Mouse (Mus musculus) kidney, embryonic 14.5 days (tissue): ENCODE measurements around the gene Heatr5a. TPM values are rescaled to one million over a fixed set of nuclear protein-coding genes. Genes with fewer than 3 reads are reported as not detected.

Experiments
- ATAC-seq: fragments of 200-750 bp; cut with Nextera tagmentation; 2 replicates; pipeline ENCODE4 v1.8.0; 2017; ENCODE audit warnings: moderate number of reproducible peaks, mild to moderate bottlenecking, moderate TSS enrichment, moderate library complexity; ENCODE audit not compliant: low FRiP score, low TSS enrichment
- H3K27ac ChIP-seq: fragments of 300-500 bp; sonication (generic); 2 replicates; pipeline ENCODE4 v1.5.1; 2014; ENCODE audit warnings: low read depth, mild to moderate bottlenecking, low read length, moderate library complexity, mixed read lengths
- H3K27me3 ChIP-seq: fragments of 300-500 bp; sonication (generic); 2 replicates; pipeline ENCODE4 v1.6.1; 2014; ENCODE audit warnings: mild to moderate bottlenecking, low read length; ENCODE audit not compliant: control insufficient read depth, insufficient read depth
- H3K36me3 ChIP-seq: fragments of 300-500 bp; sonication (generic); 2 replicates; pipeline ENCODE4 v1.6.1; 2014; ENCODE audit warnings: low read length, mixed read lengths; ENCODE audit not compliant: control insufficient read depth, insufficient read depth
- H3K4me1 ChIP-seq: fragments of 300-500 bp; sonication (generic); 2 replicates; pipeline ENCODE4 v1.6.1; 2014; ENCODE audit warnings: low read length, mixed read lengths; ENCODE audit not compliant: control insufficient read depth, insufficient read depth
- H3K4me2 ChIP-seq: fragments of 300-500 bp; sonication (generic); replicated peaks from 2 replicates; pipeline ENCODE4 v1.6.1; 2014; ENCODE audit warnings: low read depth, mild to moderate bottlenecking, low read length
- H3K4me3 ChIP-seq: fragments of 300-500 bp; sonication (generic); 2 replicates; pipeline ENCODE4 v1.5.1; 2014; ENCODE audit warnings: mild to moderate bottlenecking, low read length
- H3K9ac ChIP-seq: fragments of 300-500 bp; sonication (generic); 2 replicates; pipeline ENCODE4 v1.6.1; 2014; ENCODE audit warnings: low read depth, mild to moderate bottlenecking, low read length, moderate library complexity
- H3K9me3 ChIP-seq: fragments of 300-500 bp; sonication (generic); 2 replicates; pipeline ENCODE4 v1.6.1; 2016; ENCODE audit warnings: low read length; ENCODE audit not compliant: control insufficient read depth
- WGBS: fragments of 180-500 bp; shearing (Covaris S2); extraction: QIAGEN DNeasy Blood & Tissue Kit; methylation state at CpG from one replicate; pipeline ENCODE4 v1.1.7; 2014; 5-methylcytosine and 5-hydroxymethylcytosine counted together
- polyA plus RNA-seq: library from polyadenylated mRNA; unstranded; fragments of >200 nt; fragmentation: Nextera tagmentation; extraction: Ambion mirVana; gene quantifications from 2 replicates; pipeline ENCODE4 v1.2.1, GENCODE M21; 2014

The Heatr5a gene
- 7.5 and 14.7 TPM in 2 replicates for polyA plus RNA-seq

DNA sequence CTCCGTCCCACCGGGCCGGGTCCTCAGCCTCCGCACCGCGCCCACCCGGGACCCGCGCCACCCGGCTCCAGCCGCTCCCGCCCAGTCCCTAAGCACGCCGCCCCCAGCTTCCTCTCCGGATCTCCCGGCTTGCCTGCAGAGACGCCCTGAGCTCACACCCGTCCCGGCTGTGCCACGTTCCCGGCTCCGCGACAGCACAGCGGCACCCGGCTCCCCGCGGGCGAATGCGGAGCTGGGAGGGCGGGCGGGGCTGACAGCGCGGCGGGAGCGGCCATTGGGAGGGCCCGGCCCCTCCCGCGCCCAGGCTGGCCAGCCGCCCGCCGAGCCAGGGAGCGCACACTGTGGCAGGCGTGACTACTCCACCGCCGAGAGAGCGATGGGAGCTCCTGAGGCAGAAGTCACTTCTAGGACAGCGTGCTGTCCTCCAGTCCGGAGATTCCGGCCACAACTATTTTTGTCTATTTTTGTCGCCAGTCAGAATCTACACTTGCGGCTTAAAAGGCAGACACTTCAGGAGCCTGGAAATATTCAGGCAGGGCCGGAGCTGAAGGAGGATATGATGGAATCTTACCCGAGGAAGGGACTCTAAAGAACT, at the start of gene Heatr5a:
Heatr5a (minus strand) TSS at position 252 of the 595 bp plus-strand sequence.
- under 1% methylated on average over 53 of the region's 53 CpGs for WGBS
- H3K36me3 ChIP-seq: no peaks in the 10 kb centered on the region
- peak; percentile 98 for ATAC-seq

DNA sequence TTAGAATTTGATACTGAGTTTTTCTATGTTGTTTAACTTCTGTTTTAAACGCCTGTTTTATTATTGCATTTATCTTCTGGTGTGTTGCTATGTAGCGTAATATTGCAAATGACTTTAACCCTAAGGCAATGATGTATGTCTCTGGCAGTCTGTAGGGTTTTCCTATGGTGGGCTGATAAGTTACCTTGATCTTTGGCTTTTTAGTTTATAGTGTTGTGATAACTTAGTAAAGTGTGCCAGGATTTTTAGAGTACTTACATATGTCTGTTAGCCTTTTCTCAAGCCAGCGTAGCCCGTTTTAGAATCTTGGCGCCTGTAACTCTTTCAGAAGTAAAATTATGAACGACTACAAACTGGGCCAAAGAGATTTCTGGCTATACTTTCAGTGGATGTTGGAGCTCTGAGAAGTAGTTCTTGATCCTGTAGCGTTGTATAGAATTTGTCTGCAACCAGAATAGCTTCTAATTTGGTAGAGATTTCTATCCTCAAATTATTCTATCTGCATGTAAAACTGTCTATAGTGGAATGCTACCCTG, 43.4 kb upstream of the Heatr5a start:
- Histone ChIP-seq H3K4me1 (no peaks in the 10 kb centered on the region), H3K27ac (no peak overlapping the region), H3K9ac (no peak overlapping the region), H3K4me2 (no peak overlapping the region), H3K4me3 (no peak overlapping the region), H3K27me3 (no peaks in the 10 kb centered on the region), H3K9me3 (no peaks in the 10 kb centered on the region), H3K36me3 (no peaks in the 10 kb centered on the region)
- ATAC-seq: no peak
- 72% methylated on average over 7 of the region's 7 CpGs for WGBS

More for the DNA sequence above, at the start of gene Heatr5a:
- Histone ChIP-seq H3K4me2 (peak within 1 kb of the TSS; percentile 37), H3K9ac (peak within 1 kb of the TSS; percentile 85), H3K27ac (peak within 1 kb of the TSS; percentile 88), H3K4me3 (peak within 1 kb of the TSS; percentile 99), H3K27me3 (no peaks in the 10 kb centered on the region), H3K9me3 (peaks cover 3% of the 10 kb centered on the region; the same call in 1 of the 2 replicates), H3K4me1 (peaks cover 4% of the 10 kb centered on the region; the same call in 1 of the 2 replicates)

DNA sequence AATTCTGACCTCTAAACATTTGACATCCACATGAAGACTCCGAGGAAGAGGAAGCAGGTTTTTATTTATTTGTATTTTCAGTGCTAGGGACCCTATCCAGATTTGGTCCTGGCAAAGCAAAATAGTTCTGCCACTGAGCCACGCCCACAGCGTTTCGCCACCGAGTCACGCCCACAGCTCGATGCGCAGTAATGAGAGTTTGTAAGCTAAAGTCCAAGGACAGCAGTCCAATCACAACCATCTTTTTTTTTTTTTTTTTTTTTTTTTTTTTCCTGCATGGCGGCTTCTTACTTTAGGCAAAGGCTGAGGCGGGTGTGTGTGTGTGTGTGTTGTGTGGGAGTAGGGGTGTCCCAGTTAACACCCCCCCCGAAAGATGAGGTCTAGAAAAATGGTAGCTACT, 42.9 kb upstream of the Heatr5a start:
- WGBS: 80% methylated on average over 11 of the region's 11 CpGs
- Histone ChIP-seq H3K4me1 (no peaks in the 10 kb centered on the region), H3K27me3 (no peaks in the 10 kb centered on the region), H3K9ac (no peak overlapping the region), H3K9me3 (no peaks in the 10 kb centered on the region), H3K4me3 (no peak overlapping the region), H3K4me2 (no peak overlapping the region), H3K27ac (no peak overlapping the region), H3K36me3 (no peaks in the 10 kb centered on the region)
- no peak for ATAC-seq

DNA sequence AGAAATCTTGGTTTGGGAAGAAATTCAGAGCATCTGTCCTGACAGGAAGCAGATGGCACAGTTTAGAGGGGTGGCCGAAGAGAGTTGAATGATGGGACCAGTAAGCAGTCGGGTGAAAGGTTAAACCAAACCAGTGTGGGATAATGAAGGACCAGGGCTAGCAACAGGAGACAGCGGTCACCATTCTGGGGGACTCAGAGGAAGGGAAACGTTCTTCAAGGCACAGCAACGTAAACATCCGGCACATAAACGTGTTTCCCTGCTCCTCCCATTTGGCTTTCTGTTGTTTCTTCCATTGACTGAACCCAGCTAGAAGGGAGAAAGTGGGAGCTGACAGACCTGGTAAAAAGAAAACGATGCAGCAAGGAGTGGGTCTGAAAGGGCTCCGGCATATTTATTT, 42.2 kb upstream of the Heatr5a start:
- Histone ChIP-seq H3K4me3 (no peak overlapping the region), H3K27ac (no peak overlapping the region), H3K4me2 (no peak overlapping the region), H3K36me3 (no peaks in the 10 kb centered on the region), H3K9ac (no peak overlapping the region), H3K27me3 (no peaks in the 10 kb centered on the region), H3K9me3 (no peaks in the 10 kb centered on the region), H3K4me1 (no peaks in the 10 kb centered on the region)
- ATAC-seq: 0 out of 2 replicates have a peak, but pooled peaks have one; percentile 59
- 12% methylated on average over 9 of the region's 9 CpGs for WGBS

DNA sequence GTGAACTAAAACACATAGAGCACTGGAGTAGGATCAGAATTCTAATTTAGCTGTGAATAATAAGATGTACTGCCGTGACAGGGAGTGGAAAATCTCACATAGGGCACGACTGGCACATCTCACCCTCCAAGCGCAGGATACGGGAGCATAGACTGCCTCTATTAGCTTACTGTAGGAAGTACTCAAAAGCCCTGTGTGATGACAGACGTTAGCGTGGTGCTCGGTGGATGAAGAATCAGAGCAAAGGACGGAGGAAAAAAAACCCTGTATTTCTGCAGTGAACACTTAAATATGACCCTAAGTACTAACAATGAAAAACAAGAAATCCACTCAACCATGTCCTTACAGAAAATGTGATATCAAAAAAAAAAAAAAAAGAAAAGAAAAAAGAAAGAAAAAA, 41.0 kb upstream of the Heatr5a start:
- Histone ChIP-seq H3K9ac (no peak overlapping the region), H3K27me3 (no peaks in the 10 kb centered on the region), H3K36me3 (no peaks in the 10 kb centered on the region), H3K9me3 (no peaks in the 10 kb centered on the region), H3K27ac (no peak overlapping the region), H3K4me3 (no peak overlapping the region), H3K4me1 (no peaks in the 10 kb centered on the region), H3K4me2 (no peak overlapping the region)
- no peak for ATAC-seq
- 79% methylated on average over 8 of the region's 8 CpGs for WGBS

- H3K36me3 ChIP-seq: no peaks in the 10 kb centered on the region
- no peak overlapping the region for H3K27ac ChIP-seq
- H3K4me3 ChIP-seq: no peak overlapping the region
- no peak overlapping the region for H3K4me2 ChIP-seq
- H3K4me1 ChIP-seq: no peaks in the 10 kb centered on the region
- no peaks in the 10 kb centered on the region for H3K27me3 ChIP-seq
- 73% methylated on average over 2 of the region's 2 CpGs for WGBS
- no peak for ATAC-seq
- no peaks in the 10 kb centered on the region for H3K9me3 ChIP-seq
- H3K9ac ChIP-seq: no peak overlapping the region
These were observed 39.5 kb upstream of the Heatr5a start for GRCm38 (mm10) chr12:52010630-52010961.

DNA sequence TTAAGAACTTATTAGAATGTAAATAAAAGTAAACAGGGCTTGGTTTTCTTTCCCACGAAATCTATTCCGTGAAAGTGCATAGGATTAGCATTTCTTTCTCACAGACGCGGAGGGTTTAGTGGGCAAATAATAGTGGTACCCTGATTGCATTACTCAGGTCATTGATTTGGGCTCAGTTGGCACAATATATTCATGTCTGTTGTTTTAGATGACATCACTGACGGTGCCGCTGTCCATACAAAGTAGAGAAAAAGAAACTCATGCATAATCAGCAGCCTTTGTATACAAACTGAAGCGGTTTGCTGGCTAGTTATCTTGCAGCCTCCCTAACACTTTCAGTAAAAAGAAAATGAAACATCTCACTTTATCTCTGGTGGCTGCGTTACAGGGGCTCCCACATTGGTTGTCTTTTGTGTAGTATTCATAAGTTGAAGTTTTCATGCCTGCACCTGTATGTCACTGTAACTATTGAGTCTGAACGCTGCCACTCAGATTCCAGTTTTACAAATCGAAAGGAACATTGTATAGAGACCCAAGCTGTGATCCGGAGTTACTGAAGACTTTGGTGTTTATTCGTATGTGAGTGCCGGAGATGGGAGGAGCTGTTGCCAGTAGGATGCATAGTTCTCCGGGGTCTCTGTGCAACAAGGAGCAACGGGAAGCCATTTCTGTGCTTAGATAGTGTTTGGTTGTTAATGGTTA, 39.0 kb upstream of the Heatr5a start:
- Histone ChIP-seq H3K4me1 (no peaks in the 10 kb centered on the region), H3K4me3 (no peak overlapping the region), H3K27ac (no peak overlapping the region), H3K27me3 (no peaks in the 10 kb centered on the region), H3K36me3 (no peaks in the 10 kb centered on the region), H3K4me2 (no peak overlapping the region), H3K9me3 (no peaks in the 10 kb centered on the region), H3K9ac (no peak overlapping the region)
- 77% methylated on average over 15 of the region's 15 CpGs for WGBS
- no peak for ATAC-seq

GRCm38 (mm10) chr12:52006633-52006994, 35.5 kb upstream of the Heatr5a start:
- Histone ChIP-seq H3K4me3 (peak overlapping the region; percentile 63), H3K36me3 (no peaks in the 10 kb centered on the region), H3K4me1 (no peaks in the 10 kb centered on the region), H3K27me3 (no peaks in the 10 kb centered on the region), H3K9me3 (no peaks in the 10 kb centered on the region), H3K4me2 (peak overlapping the region; percentile 68), H3K27ac (no peak overlapping the region), H3K9ac (no peak overlapping the region)
- 47% methylated on average over 5 of the region's 5 CpGs for WGBS
- peak; percentile 50 for ATAC-seq
